8 mouse cellular contexts compared by ENCODE assay signal in genomic region chr15:78778077-78778870, GRCm38 (mm10). TPM values are rescaled to one million over a fixed set of nuclear protein-coding genes. Genes with fewer than 3 reads are reported as not detected.
DNase-seq lines count a peak whose midpoint lies in the region; ATAC-seq and TF ChIP-seq lines count a peak whose summit lies in the region.

No protein-coding gene starts in this region.

- no peak overlapping the region for H3K4me3 ChIP-seq in G1E (ENCODE audit: low read depth, low read length)
- H3K4me3 ChIP-seq in forebrain, embryonic 15.5 days = no peak overlapping the region
- no peak overlapping the region for H3K4me3 ChIP-seq in lung, embryonic 14.5 days (ENCODE audit: low read depth, low read length)

- ATAC-seq in G1E (ENCODE audit: extremely low read depth, insufficient number of reproducible peaks, low FRiP score, poor library complexity, severe bottlenecking) = no peak
- 0 out of 2 replicates have a peak, but pooled peaks have one; percentile 42 for ATAC-seq in cerebellum, adult (ENCODE audit: insufficient number of reproducible peaks, low FRiP score, low TSS enrichment)
- ATAC-seq in forebrain, embryonic 15.5 days (replicated peaks) = peak; percentile 39
- 0 out of 2 replicates have a peak, but pooled peaks have one; percentile 16 for ATAC-seq in lung, embryonic 14.5 days (ENCODE audit: insufficient read depth)

- no peaks in the 10 kb centered on the region for H3K4me1 ChIP-seq in G1E (ENCODE audit: insufficient read depth, low read depth, low read length)
- H3K4me1 ChIP-seq in forebrain, embryonic 15.5 days = peaks cover 14% of the 10 kb centered on the region
- no peaks in the 10 kb centered on the region for H3K4me1 ChIP-seq in lung, embryonic 14.5 days (ENCODE audit: insufficient read depth)

- H3K27ac ChIP-seq in forebrain, embryonic 15.5 days (replicated peaks) = peak overlapping the region; percentile 65
- H3K27ac ChIP-seq in lung, embryonic 14.5 days (ENCODE audit: low read depth) = no peak overlapping the region

- no peak overlapping the region for H3K9ac ChIP-seq in forebrain, embryonic 15.5 days (replicated peaks)
- H3K9ac ChIP-seq in lung, embryonic 14.5 days = no peak overlapping the region

- H3K9me3 ChIP-seq in G1E (replicated peaks) = peaks cover 5% of the 10 kb centered on the region; the same call in 1 of the 2 replicates
- no peaks in the 10 kb centered on the region for H3K9me3 ChIP-seq in forebrain, embryonic 15.5 days
- no peaks in the 10 kb centered on the region for H3K9me3 ChIP-seq in lung, embryonic 14.5 days (ENCODE audit: low read depth, low read length)

- 42% methylated on average over 14 of the region's 15 CpGs for WGBS in forebrain, embryonic 15.5 days
- WGBS in lung, embryonic 14.5 days = 55% methylated on average over 13 of the region's 15 CpGs

- H3K36me3 ChIP-seq in G1E (replicated peaks) = no peaks in the 10 kb centered on the region
- no peaks in the 10 kb centered on the region for H3K36me3 ChIP-seq in forebrain, embryonic 15.5 days
- peaks cover 11% of the 10 kb centered on the region; the same call in 1 of the 2 replicates for H3K36me3 ChIP-seq in lung, embryonic 14.5 days (ENCODE audit: insufficient read depth)

- DNase-seq in G1E (ENCODE audit: low spot score) = peak; percentile 23
- DNase-seq in heart, postnatal 4 days = peak; percentile 95
- DNase-seq in layer of hippocampus, adult 8-10 months (ENCODE audit: low spot score in 2 of 2) = peak; percentile 94 to 96
- peak; percentile 91 for DNase-seq in lung, embryonic 14.5 days
- peak; percentile 68 for DNase-seq in retina, adult 2 months (ENCODE audit: low read depth, low spot score)
- DNase-seq in thymus, postnatal 25 days = peak; percentile 82

- no peak overlapping the region for H3K4me2 ChIP-seq in forebrain, embryonic 15.5 days (replicated peaks)
- H3K4me2 ChIP-seq in lung, embryonic 14.5 days = no peak overlapping the region

- peaks cover 6% of the 10 kb centered on the region; the same call in 1 of the 2 replicates for H3K27me3 ChIP-seq in G1E (ENCODE audit: insufficient read depth, low read length)
- H3K27me3 ChIP-seq in forebrain, embryonic 15.5 days = no peaks in the 10 kb centered on the region
- H3K27me3 ChIP-seq in lung, embryonic 14.5 days (ENCODE audit: insufficient read depth, low read length) = no peaks in the 10 kb centered on the region

- TF ChIP-seq CTCF in G1E (IDR thresholded peaks at IDR 0.05; ENCODE audit: low read depth, low read length) = peak; percentile 40; the same call in 1 of the 2 replicates
- peak; percentile 88 for TF ChIP-seq CTCF in lung, embryonic 14.5 days (IDR thresholded peaks at IDR 0.05; ENCODE audit: low read depth)

RNA-seq across cellular contexts. Expression of gene Mfng, which starts 5.0 kb away (rescaled TPM):
- total RNA-seq in G1E (2014; fragmentation: Nextera tagmentation) = not detected in 2 replicates
- not detected in 2 replicates for total RNA-seq in G1E (2017)
- not detected in 2 replicates for polyA plus RNA-seq in G1E (2012)
- polyA plus RNA-seq in forebrain, embryonic 15.5 days (2015; fragmentation: Nextera tagmentation; extraction: Ambion mirVana) = 77.9 and 85.9 TPM in 2 replicates
- total RNA-seq in heart, postnatal 4 days (2021) = 10 to 100 TPM; 17.6 to 18.1 TPM
- total RNA-seq in layer of hippocampus, adult 8-10 months (2022) = 10 to 100 TPM in 1 of 4 experiments, 1 to 10 TPM in 3; 6.5 to 11.2 (median 8.1) TPM
- polyA plus RNA-seq in lung, embryonic 14.5 days (2014; fragmentation: Nextera tagmentation; extraction: Ambion mirVana) = 28.7 and 34.3 TPM in 2 replicates

RNA-seq across cellular contexts. Expression of gene Card10, which starts 24.6 kb away (rescaled TPM):
- total RNA-seq in G1E (2014; fragmentation: Nextera tagmentation) (not detected in 2 replicates), G1E (2017) (not detected in 2 replicates)
- polyA plus RNA-seq in G1E (2012) = not detected in 2 replicates
- 1.3 and 1.7 TPM in 2 replicates for polyA plus RNA-seq in forebrain, embryonic 15.5 days (2015; fragmentation: Nextera tagmentation; extraction: Ambion mirVana)
- total RNA-seq in heart, postnatal 4 days (2021) = 10 to 100 TPM; 15.9 to 18.8 TPM
- 1 to 10 TPM; 6.6 to 8.2 (median 6.9) TPM for total RNA-seq in layer of hippocampus, adult 8-10 months (2022)
- 7.8 and 8.5 TPM in 2 replicates for polyA plus RNA-seq in lung, embryonic 14.5 days (2014; fragmentation: Nextera tagmentation; extraction: Ambion mirVana)

RNA-seq across cellular contexts. Expression of gene Elfn2, which starts 59.7 kb away (rescaled TPM):
- total RNA-seq in G1E (2014; fragmentation: Nextera tagmentation) = not detected in 2 replicates
- 0.05 TPM in 1 of 2 replicates, not detected in the other for total RNA-seq in G1E (2017)
- not detected in 2 replicates for polyA plus RNA-seq in G1E (2012)
- polyA plus RNA-seq in forebrain, embryonic 15.5 days (2015; fragmentation: Nextera tagmentation; extraction: Ambion mirVana) = 6.2 and 6.8 TPM in 2 replicates
- 1 to 10 TPM in 1 of 2 experiments, under 1 TPM in 1; 0.95 to 1.3 TPM for total RNA-seq in heart, postnatal 4 days (2021)
- 100 to 1,000 TPM; 176 to 224 (median 201) TPM for total RNA-seq in layer of hippocampus, adult 8-10 months (2022)
- polyA plus RNA-seq in lung, embryonic 14.5 days (2014; fragmentation: Nextera tagmentation; extraction: Ambion mirVana) = 0.03 and 0.08 TPM in 2 replicates

Comparison
In these comparisons a context has a peak if more than half of its experiments do, and no peak if none do; other contexts are left out.
1. DNase-seq: peak in every context shown above with its lines; median percentile 95 in heart, postnatal 4 days; 95 in layer of hippocampus, adult 8-10 months; 91 in lung, embryonic 14.5 days; 82 in thymus, postnatal 25 days; 68 in retina, adult 2 months; 23 in G1E.
2. RNA of gene Mfng, which starts 5.0 kb away (total RNA-seq): 17.6 to 18.1 TPM in heart, postnatal 4 days and 6.5 to 11.2 TPM in layer of hippocampus, adult 8-10 months; not detected in G1E; every median in the first group is over 4 times any median in the second.
3. RNA of gene Card10, which starts 24.6 kb away (total RNA-seq): 15.9 to 18.8 TPM in heart, postnatal 4 days and 6.6 to 8.2 TPM in layer of hippocampus, adult 8-10 months; not detected in G1E; every median in the first group is over 4 times any median in the second.
4. RNA of gene Elfn2, which starts 59.7 kb away (total RNA-seq): 176 to 224 TPM in layer of hippocampus, adult 8-10 months; 0.95 to 1.3 TPM in heart, postnatal 4 days and 0.05 TPM in G1E; every median in the first group is over 10 times any median in the second.